Mouse (Mus musculus) neural tube, embryonic 13.5 days (tissue): Measurements from ENCODE around the gene Kcnq1. TPM values are rescaled to one million over a fixed set of nuclear protein-coding genes. Genes with fewer than 3 reads are reported as not detected.

Experiments used
- ATAC-seq: fragments of 200-750 bp; cut with Nextera tagmentation; 2 replicates; pipeline ENCODE4 v1.8.0; 2017; ENCODE audit warnings: low read depth, mild to moderate bottlenecking, moderate TSS enrichment, moderate library complexity
- H3K27ac ChIP-seq: fragments of 300-500 bp; sonication (generic); replicated peaks from 2 replicates; pipeline ENCODE4 v1.5.1; 2015; ENCODE audit warnings: moderate library complexity, mild to moderate bottlenecking, inconsistent platforms
- H3K27me3 ChIP-seq: fragments of 300-500 bp; sonication (generic); 2 replicates; pipeline ENCODE4 v1.6.1; 2015; ENCODE audit warnings: mild to moderate bottlenecking, inconsistent platforms
- H3K36me3 ChIP-seq: fragments of 300-500 bp; sonication (generic); 2 replicates; pipeline ENCODE4 v1.6.1; 2015; ENCODE audit warnings: mild to moderate bottlenecking, inconsistent platforms
- H3K4me1 ChIP-seq: fragments of 300-500 bp; sonication (generic); replicated peaks from 2 replicates; pipeline ENCODE4 v1.6.1; 2015; ENCODE audit warnings: inconsistent platforms
- H3K4me2 ChIP-seq: fragments of 300-500 bp; sonication (generic); 2 replicates; pipeline ENCODE4 v1.6.1; 2015; ENCODE audit warnings: inconsistent platforms, mild to moderate bottlenecking, moderate library complexity
- H3K4me3 ChIP-seq: fragments of 300-500 bp; sonication (generic); 2 replicates; pipeline ENCODE4 v1.5.1; 2015; ENCODE audit warnings: mild to moderate bottlenecking, inconsistent platforms
- H3K9ac ChIP-seq: fragments of 300-500 bp; sonication (generic); 2 replicates; pipeline ENCODE4 v1.6.1; 2015; ENCODE audit warnings: moderate library complexity, mild to moderate bottlenecking, inconsistent platforms
- H3K9me3 ChIP-seq: fragments of 300-500 bp; sonication (generic); 2 replicates; pipeline ENCODE4 v1.6.1; 2016; ENCODE audit warnings: inconsistent platforms
- WGBS: fragments of 180-500 bp; shearing (Covaris S2); methylation state at CpG from one replicate; pipeline ENCODE4 v1.1.7; 2015; 5-methylcytosine and 5-hydroxymethylcytosine counted together
- polyA plus RNA-seq: library from polyadenylated mRNA; unstranded; fragments of >200 nt; fragmentation: Nextera tagmentation; extraction: Ambion mirVana; gene quantifications from 2 replicates; pipeline ENCODE4 v1.2.1, GENCODE M21; 2015

The Kcnq1 gene
- polyA plus RNA-seq, 1 experiment from 2014 or later: 1.3 TPM

- H3K27ac ChIP-seq: no peak overlapping the region
- peaks cover 3% of the 10 kb centered on the region for H3K9me3 ChIP-seq
- peaks cover 5% of the 10 kb centered on the region for H3K4me1 ChIP-seq
- no peaks in the 10 kb centered on the region for H3K36me3 ChIP-seq
- H3K4me2 ChIP-seq: no peak overlapping the region
- H3K9ac ChIP-seq: no peak overlapping the region
- H3K27me3 ChIP-seq: peaks cover 4% of the 10 kb centered on the region; the same call in 1 of the 2 replicates
- no peak for ATAC-seq
- H3K4me3 ChIP-seq: no peak overlapping the region
These were observed 8.6 kb downstream of the Kcnq1 start for GRCm38 (mm10) chr7:143114773-143115172.

- H3K9ac ChIP-seq: no peak overlapping the region
- peaks cover 3% of the 10 kb centered on the region for H3K9me3 ChIP-seq
- 86% methylated on average over 5 of the region's 5 CpGs for WGBS
- no peak for ATAC-seq
- no peak overlapping the region for H3K27ac ChIP-seq
- peaks cover 13% of the 10 kb centered on the region for H3K4me1 ChIP-seq
- H3K4me2 ChIP-seq: no peak overlapping the region
- no peaks in the 10 kb centered on the region for H3K27me3 ChIP-seq
- H3K36me3 ChIP-seq: no peaks in the 10 kb centered on the region
- H3K4me3 ChIP-seq: no peak overlapping the region
These were observed 10.4 kb downstream of the Kcnq1 start for GRCm38 (mm10) chr7:143116521-143116920.

- Histone ChIP-seq H3K4me1 (peaks cover 21% of the 10 kb centered on the region), H3K4me3 (no peak overlapping the region), H3K27ac (no peak overlapping the region), H3K36me3 (no peaks in the 10 kb centered on the region), H3K27me3 (no peaks in the 10 kb centered on the region), H3K9me3 (peaks cover 3% of the 10 kb centered on the region), H3K4me2 (no peak overlapping the region), H3K9ac (no peak overlapping the region)
- ATAC-seq: no peak
- whole genome bisulfite sequencing: 13% methylated on average over 1 of the region's 1 CpGs
These were observed 13.2 kb downstream of the Kcnq1 start for GRCm38 (mm10) chr7:143119407-143119806.

- Histone ChIP-seq H3K27ac (no peak overlapping the region), H3K9me3 (peaks cover 2% of the 10 kb centered on the region), H3K4me3 (no peak overlapping the region), H3K4me2 (no peak overlapping the region), H3K36me3 (no peaks in the 10 kb centered on the region), H3K9ac (no peak overlapping the region), H3K27me3 (no peaks in the 10 kb centered on the region), H3K4me1 (peaks cover 25% of the 10 kb centered on the region)
- ATAC-seq: no peak
- WGBS: 75% methylated on average over 3 of the region's 3 CpGs
These were observed 13.7 kb downstream of the Kcnq1 start for GRCm38 (mm10) chr7:143119826-143120225.

- no peaks in the 10 kb centered on the region for H3K27me3 ChIP-seq
- H3K4me1 ChIP-seq: peaks cover 25% of the 10 kb centered on the region
- ATAC-seq: no peak
- H3K36me3 ChIP-seq: no peaks in the 10 kb centered on the region
- H3K9ac ChIP-seq: no peak overlapping the region
- H3K4me3 ChIP-seq: no peak overlapping the region
- no peaks in the 10 kb centered on the region for H3K9me3 ChIP-seq
- no peak overlapping the region for H3K4me2 ChIP-seq
- WGBS: 89% methylated on average over 5 of the region's 5 CpGs
- no peak overlapping the region for H3K27ac ChIP-seq
These were observed 16.0 kb downstream of the Kcnq1 start for GRCm38 (mm10) chr7:143122191-143122590.

GRCm38 (mm10) chr7:143123876-143124669, 17.9 kb downstream of the Kcnq1 start:
- H3K27me3 ChIP-seq: no peaks in the 10 kb centered on the region
- no peak for ATAC-seq
- no peak overlapping the region for H3K4me3 ChIP-seq
- 13% methylated on average over 6 of the region's 6 CpGs for WGBS
- H3K4me2 ChIP-seq: no peak overlapping the region
- no peaks in the 10 kb centered on the region for H3K9me3 ChIP-seq
- peaks cover 25% of the 10 kb centered on the region for H3K4me1 ChIP-seq
- H3K9ac ChIP-seq: no peak overlapping the region
- H3K36me3 ChIP-seq: no peaks in the 10 kb centered on the region
- no peak overlapping the region for H3K27ac ChIP-seq

GRCm38 (mm10) chr7:143124902-143125301, 18.7 kb downstream of the Kcnq1 start:
- H3K9ac ChIP-seq: no peak overlapping the region
- H3K27ac ChIP-seq: no peak overlapping the region
- no peak overlapping the region for H3K4me3 ChIP-seq
- WGBS: 78% methylated on average over 3 of the region's 3 CpGs
- no peak overlapping the region for H3K4me2 ChIP-seq
- H3K36me3 ChIP-seq: no peaks in the 10 kb centered on the region
- no peaks in the 10 kb centered on the region for H3K9me3 ChIP-seq
- peaks cover 19% of the 10 kb centered on the region for H3K4me1 ChIP-seq
- no peaks in the 10 kb centered on the region for H3K27me3 ChIP-seq
- ATAC-seq: no peak

- no peaks in the 10 kb centered on the region for H3K4me1 ChIP-seq
- H3K36me3 ChIP-seq: no peaks in the 10 kb centered on the region
- no peak overlapping the region for H3K9ac ChIP-seq
- no peak overlapping the region for H3K4me3 ChIP-seq
- ATAC-seq: no peak
- no peak overlapping the region for H3K27ac ChIP-seq
- no peaks in the 10 kb centered on the region for H3K9me3 ChIP-seq
- no peaks in the 10 kb centered on the region; the same call in 1 of the 2 replicates for H3K27me3 ChIP-seq
- no peak overlapping the region for H3K4me2 ChIP-seq
- 83% methylated on average over 5 of the region's 5 CpGs for WGBS
These were observed 26.7 kb downstream of the Kcnq1 start for GRCm38 (mm10) chr7:143132815-143133214.

- no peak overlapping the region for H3K9ac ChIP-seq
- 59% methylated on average over 2 of the region's 2 CpGs for WGBS
- ATAC-seq: no peak
- H3K4me3 ChIP-seq: no peak overlapping the region
- H3K27ac ChIP-seq: no peak overlapping the region
- no peaks in the 10 kb centered on the region; the same call in 1 of the 2 replicates for H3K27me3 ChIP-seq
- no peaks in the 10 kb centered on the region for H3K36me3 ChIP-seq
- H3K9me3 ChIP-seq: no peaks in the 10 kb centered on the region
- no peak overlapping the region for H3K4me2 ChIP-seq
- H3K4me1 ChIP-seq: no peaks in the 10 kb centered on the region
These were observed 30.0 kb downstream of the Kcnq1 start for GRCm38 (mm10) chr7:143136125-143136524.

- 60% methylated on average over 5 of the region's 5 CpGs for WGBS
These were observed 30.4 kb downstream of the Kcnq1 start for GRCm38 (mm10) chr7:143136561-143136960.

GRCm38 (mm10) chr7:143138789-143139188, 32.6 kb downstream of the Kcnq1 start:
- no peak overlapping the region for H3K4me2 ChIP-seq
- no peak overlapping the region for H3K27ac ChIP-seq
- no peak overlapping the region for H3K9ac ChIP-seq
- no peaks in the 10 kb centered on the region for H3K9me3 ChIP-seq
- WGBS: 29% methylated on average over 1 of the region's 1 CpGs
- no peak for ATAC-seq
- H3K27me3 ChIP-seq: no peaks in the 10 kb centered on the region; the same call in 1 of the 2 replicates
- no peaks in the 10 kb centered on the region for H3K4me1 ChIP-seq
- H3K36me3 ChIP-seq: no peaks in the 10 kb centered on the region
- no peak overlapping the region for H3K4me3 ChIP-seq

More at GRCm38 (mm10) chr7:143136561-143136960, 30.4 kb downstream of the Kcnq1 start:
- H3K4me2 ChIP-seq: no peak overlapping the region
- no peak overlapping the region for H3K9ac ChIP-seq
- ATAC-seq: no peak
- no peaks in the 10 kb centered on the region for H3K36me3 ChIP-seq
- no peak overlapping the region for H3K27ac ChIP-seq
- H3K4me1 ChIP-seq: no peaks in the 10 kb centered on the region
- H3K27me3 ChIP-seq: no peaks in the 10 kb centered on the region; the same call in 1 of the 2 replicates
- H3K4me3 ChIP-seq: no peak overlapping the region
- H3K9me3 ChIP-seq: no peaks in the 10 kb centered on the region

GRCm38 (mm10) chr7:143139932-143140331, 33.8 kb downstream of the Kcnq1 start:
- Histone ChIP-seq H3K9ac (no peak overlapping the region), H3K36me3 (no peaks in the 10 kb centered on the region), H3K4me1 (no peaks in the 10 kb centered on the region), H3K4me2 (no peak overlapping the region), H3K27ac (no peak overlapping the region), H3K9me3 (no peaks in the 10 kb centered on the region), H3K4me3 (no peak overlapping the region), H3K27me3 (no peaks in the 10 kb centered on the region; the same call in 1 of the 2 replicates)
- WGBS: 82% methylated on average over 4 of the region's 4 CpGs
- no peak for ATAC-seq

GRCm38 (mm10) chr7:143142680-143143079, 36.5 kb downstream of the Kcnq1 start:
- Histone ChIP-seq H3K27me3 (no peaks in the 10 kb centered on the region), H3K4me3 (no peak overlapping the region), H3K27ac (no peak overlapping the region), H3K9me3 (no peaks in the 10 kb centered on the region), H3K4me1 (no peaks in the 10 kb centered on the region), H3K9ac (no peak overlapping the region), H3K36me3 (no peaks in the 10 kb centered on the region), H3K4me2 (no peak overlapping the region)
- WGBS: 89% methylated on average over 2 of the region's 2 CpGs
- no peak for ATAC-seq
